Mouse (Mus musculus): ENCODE data around the gene Pfkfb3.

- TF ChIP-seq CTCF (IDR thresholded peaks at IDR 0.05; ENCODE audit: low read depth) (no peak), EP300 (IDR thresholded peaks at IDR 0.05; ENCODE audit: low read depth) (no peak)
Observed at GRCm38 (mm10) chr2:11503736-11504135, 50.1 kb downstream of the Pfkfb3 start.

Measured in liver, embryonic 14.5 days (tissue).